14 mouse cellular contexts compared by ENCODE assay signal in genomic region chr4:99947896-99948295, GRCm38 (mm10).
"Had no signal": no experiment of that assay in that cellular context is flagged by ENCODE, and none has a peak within 500 bp of the region (broad histone marks: within the 10 kb centered on the region; RNA-seq: fewer than 3 reads in every experiment).

No protein-coding gene starts in this region.

- DNase-seq: lung, adult 18-20 months; lung, postnatal 4 days; right cerebral cortex, adult 18-20 months; right cerebral cortex, postnatal 25 days; right cerebral cortex, postnatal 4 days; spleen, adult 18-20 months; thymus, adult 2 months; thymus, postnatal 25 days; thymus, postnatal 4 days had no signal

- H3K27ac ChIP-seq: midbrain, embryonic 10.5 days; midbrain, embryonic 12.5 days; neural tube, embryonic 13.5 days; neural tube, embryonic 15.5 days had no signal

- H3K4me3 ChIP-seq: midbrain, embryonic 10.5 days; midbrain, embryonic 12.5 days; myocyte; neural tube, embryonic 13.5 days; neural tube, embryonic 15.5 days had no signal
